Comparison of ENCODE assay signal across 8 mouse cellular contexts in genomic region chr9:21184733-21185132, GRCm38 (mm10). TPM values are rescaled to one million over a fixed set of nuclear protein-coding genes. Genes with fewer than 3 reads are reported as not detected.
DNase-seq lines count a peak whose midpoint lies in the region; ATAC-seq and TF ChIP-seq lines count a peak whose summit lies in the region.

No protein-coding gene starts in this region.

- TF ChIP-seq EP300 in MEL (IDR thresholded peaks at IDR 0.05; ENCODE audit: low read depth in 1 of 2, low read length in 2 of 2): no peak

- peak overlapping the region; percentile 63 for H3K4me2 ChIP-seq in kidney, embryonic 16.5 days (replicated peaks; ENCODE audit: low read depth, low read length)
- no peak overlapping the region for H3K4me2 ChIP-seq in hindbrain, embryonic 11.5 days (replicated peaks; ENCODE audit: low read depth, low read length)
- H3K4me2 ChIP-seq in midbrain, embryonic 14.5 days (ENCODE audit: low read length): no peak overlapping the region
- no peak overlapping the region for H3K4me2 ChIP-seq in hindbrain, embryonic 16.5 days (ENCODE audit: low read length)

- no peak for TF ChIP-seq CTCF in MEL (IDR thresholded peaks at IDR 0.05 in 2 of 3, conservative IDR thresholded peaks at IDR 0.05 in 1 of 3; ENCODE audit: control insufficient read depth in 1 of 3, insufficient read depth in 1 of 3, low read depth in 2 of 3, low read length in 3 of 3, poor library complexity in 1 of 3, severe bottlenecking in 1 of 3)

- 19% methylated on average over 2 of the region's 2 CpGs for WGBS in kidney, embryonic 16.5 days
- 48% methylated on average over 2 of the region's 2 CpGs for WGBS in hindbrain, embryonic 11.5 days
- WGBS in midbrain, embryonic 14.5 days: 47% methylated on average over 2 of the region's 2 CpGs
- 34% methylated on average over 2 of the region's 2 CpGs for WGBS in hindbrain, embryonic 16.5 days

- TF ChIP-seq POLR2A in MEL (IDR thresholded peaks at IDR 0.05; ENCODE audit: control insufficient read depth in 1 of 2, insufficient read depth in 1 of 2, low read depth in 1 of 2, low read length in 2 of 2, poor library complexity in 1 of 2): no peak

- peaks cover 0 to 28% of the 10 kb centered on the region in 2 experiments; a peak in 2 of 4 replicates for H3K36me3 ChIP-seq in MEL (ENCODE audit: control insufficient read depth in 1 of 2, insufficient read depth in 2 of 2, low read length in 2 of 2)
- no peaks in the 10 kb centered on the region for H3K36me3 ChIP-seq in kidney, embryonic 16.5 days (ENCODE audit: insufficient read depth, low read length)
- H3K36me3 ChIP-seq in hindbrain, embryonic 11.5 days (ENCODE audit: control insufficient read depth, insufficient read depth, low read length): no peaks in the 10 kb centered on the region
- H3K36me3 ChIP-seq in midbrain, embryonic 14.5 days (ENCODE audit: control insufficient read depth, insufficient read depth, low read length): no peaks in the 10 kb centered on the region
- no peaks in the 10 kb centered on the region for H3K36me3 ChIP-seq in hindbrain, embryonic 16.5 days (ENCODE audit: control insufficient read depth, insufficient read depth, low read length)

- no peak for TF ChIP-seq RAD21 in MEL (IDR thresholded peaks at IDR 0.05; ENCODE audit: low read depth, low read length)

- ATAC-seq in kidney, embryonic 16.5 days (ENCODE audit: low FRiP score, low TSS enrichment): no peak
- ATAC-seq in hindbrain, embryonic 11.5 days (ENCODE audit: low FRiP score): no peak
- ATAC-seq in midbrain, embryonic 14.5 days (ENCODE audit: low FRiP score, low TSS enrichment): no peak
- no peak for ATAC-seq in hindbrain, embryonic 16.5 days

- H3K4me3 ChIP-seq in MEL (ENCODE audit: control insufficient read depth in 1 of 2, insufficient read depth in 1 of 2, low read depth in 2 of 2, low read length in 2 of 2): peak overlapping the region; percentile 65 to 81; a peak in 3 of 4 replicates
- peak overlapping the region; percentile 61 for H3K4me3 ChIP-seq in brown adipose tissue, adult 24 weeks (ENCODE audit: insufficient read depth, low read depth, low read length)
- peak overlapping the region; percentile 45; the same call in 1 of the 2 replicates for H3K4me3 ChIP-seq in kidney, embryonic 16.5 days (ENCODE audit: low read length)
- no peak overlapping the region for H3K4me3 ChIP-seq in hindbrain, embryonic 11.5 days (ENCODE audit: low read depth, low read length)
- H3K4me3 ChIP-seq in midbrain, embryonic 14.5 days (replicated peaks; ENCODE audit: low read depth, low read length): no peak overlapping the region
- no peak overlapping the region for H3K4me3 ChIP-seq in hindbrain, embryonic 16.5 days (ENCODE audit: low read length)

- DNase-seq in MEL (ENCODE audit: low read depth, low spot score): no peak
- peak; percentile 53 for DNase-seq in heart, adult 8-10 months (ENCODE audit: low spot score)
- no peak for DNase-seq in thymus, postnatal 4 days
- no peak for DNase-seq in hindbrain, embryonic 11.5 days (ENCODE audit: low spot score)
- no peak for DNase-seq in midbrain, embryonic 14.5 days

- no peaks in the 10 kb centered on the region for H3K9me3 ChIP-seq in MEL (replicated peaks; ENCODE audit: insufficient read depth, low read length)
- H3K9me3 ChIP-seq in kidney, embryonic 16.5 days (ENCODE audit: low read length): no peaks in the 10 kb centered on the region
- no peaks in the 10 kb centered on the region for H3K9me3 ChIP-seq in hindbrain, embryonic 11.5 days (ENCODE audit: control insufficient read depth, low read length)
- no peaks in the 10 kb centered on the region for H3K9me3 ChIP-seq in midbrain, embryonic 14.5 days (ENCODE audit: control insufficient read depth, low read length)
- no peaks in the 10 kb centered on the region for H3K9me3 ChIP-seq in hindbrain, embryonic 16.5 days (ENCODE audit: control insufficient read depth, low read length)

- peaks cover 9% of the 10 kb centered on the region for H3K79me2 ChIP-seq in MEL (ENCODE audit: control insufficient read depth, insufficient read depth, low read length, poor library complexity)

- peak overlapping the region; percentile 73 for H3K9ac ChIP-seq in MEL (ENCODE audit: control insufficient read depth, low read depth, low read length, poor library complexity, severe bottlenecking)
- no peak overlapping the region for H3K9ac ChIP-seq in kidney, embryonic 16.5 days (replicated peaks; ENCODE audit: low read length)
- H3K9ac ChIP-seq in hindbrain, embryonic 11.5 days (ENCODE audit: low read depth, low read length): no peak overlapping the region
- no peak overlapping the region for H3K9ac ChIP-seq in midbrain, embryonic 14.5 days (replicated peaks; ENCODE audit: low read length)
- no peak overlapping the region for H3K9ac ChIP-seq in hindbrain, embryonic 16.5 days (ENCODE audit: low read depth, low read length)

- peaks cover 26 to 38% of the 10 kb centered on the region in 2 experiments for H3K4me1 ChIP-seq in MEL (ENCODE audit: control insufficient read depth in 1 of 2, insufficient read depth in 2 of 2, low read length in 2 of 2)
- peaks cover 5% of the 10 kb centered on the region; the same call in 1 of the 2 replicates for H3K4me1 ChIP-seq in brown adipose tissue, adult 24 weeks (ENCODE audit: control insufficient read depth, insufficient read depth, insufficient read length, low read length)
- peaks cover 29% of the 10 kb centered on the region for H3K4me1 ChIP-seq in kidney, embryonic 16.5 days (ENCODE audit: insufficient read depth, low read length)
- 0 out of 2 replicates have a peak, but pooled peaks cover 2% of the 10 kb centered on the region for H3K4me1 ChIP-seq in hindbrain, embryonic 11.5 days (replicated peaks; ENCODE audit: control insufficient read depth, insufficient read depth, low read length)
- no peaks in the 10 kb centered on the region for H3K4me1 ChIP-seq in midbrain, embryonic 14.5 days (ENCODE audit: control insufficient read depth, insufficient read depth, low read length)
- H3K4me1 ChIP-seq in hindbrain, embryonic 16.5 days (ENCODE audit: control insufficient read depth, insufficient read depth, low read depth, low read length): peaks cover 2% of the 10 kb centered on the region

- H3K27me3 ChIP-seq in MEL (ENCODE audit: control insufficient read depth in 1 of 2, insufficient read depth in 2 of 2, low read length in 2 of 2): no peaks in the 10 kb centered on the region
- no peaks in the 10 kb centered on the region for H3K27me3 ChIP-seq in kidney, embryonic 16.5 days (ENCODE audit: insufficient read depth, low read length)
- H3K27me3 ChIP-seq in hindbrain, embryonic 11.5 days (ENCODE audit: control insufficient read depth, insufficient read depth, low read length): peaks cover 18% of the 10 kb centered on the region
- H3K27me3 ChIP-seq in midbrain, embryonic 14.5 days (ENCODE audit: control insufficient read depth, insufficient read depth, low read length): peaks cover 19% of the 10 kb centered on the region
- H3K27me3 ChIP-seq in hindbrain, embryonic 16.5 days (replicated peaks; ENCODE audit: control insufficient read depth, insufficient read depth, low read length): peaks cover 26% of the 10 kb centered on the region

- no peak overlapping the region for H3K27ac ChIP-seq in MEL (ENCODE audit: control insufficient read depth, low read depth, low read length)
- peak overlapping the region; percentile 92 for H3K27ac ChIP-seq in brown adipose tissue, adult 24 weeks (replicated peaks; ENCODE audit: low read depth, low read length)
- no peak overlapping the region for H3K27ac ChIP-seq in kidney, embryonic 16.5 days (ENCODE audit: low read length)
- no peak overlapping the region for H3K27ac ChIP-seq in hindbrain, embryonic 11.5 days (ENCODE audit: low read depth, low read length)
- no peak overlapping the region for H3K27ac ChIP-seq in midbrain, embryonic 14.5 days (replicated peaks; ENCODE audit: low read depth, low read length)
- H3K27ac ChIP-seq in hindbrain, embryonic 16.5 days (ENCODE audit: low read depth, low read length): no peak overlapping the region

RNA-seq across cellular contexts. Expression of gene Pde4a, which starts 19.2 kb away (rescaled TPM):
- total RNA-seq in MEL (2012; rRNA removed): 13.8 and 16.6 TPM in 2 replicates
- 10 to 100 TPM; 45.6 to 53.9 TPM for polyA plus RNA-seq in MEL (2012; ENCODE audit: insufficient read depth in 1 of 2, insufficient read length in 2 of 2, low read depth in 1 of 2, low replicate concordance in 2 of 2, missing spikeins in 1 of 2)
- polyA plus RNA-seq in brown adipose tissue, adult 24 weeks (2012; ENCODE audit: insufficient read depth, insufficient read length, missing spikeins): 16.2 and 29.4 TPM in 2 replicates
- total RNA-seq in heart, adult 8-10 months (2022): 10 to 100 TPM; 48.5 to 75.4 (median 62.1) TPM
- polyA plus RNA-seq in kidney, embryonic 16.5 days (2015; fragmentation: Nextera tagmentation; extraction: Ambion mirVana): 14.3 and 15.3 TPM in 2 replicates
- 5.2 and 5.7 TPM in 2 replicates for polyA plus RNA-seq in hindbrain, embryonic 11.5 days (2014; fragmentation: Nextera tagmentation; extraction: Ambion mirVana)
- polyA plus RNA-seq in midbrain, embryonic 14.5 days (2014; fragmentation: Nextera tagmentation; extraction: Ambion mirVana): 28.4 and 32.3 TPM in 2 replicates
- polyA plus RNA-seq in hindbrain, embryonic 16.5 days (2015; fragmentation: Nextera tagmentation; extraction: Ambion mirVana): 47.7 and 50.5 TPM in 2 replicates

RNA-seq across cellular contexts. Expression of gene Cdc37, which starts 35.0 kb away (rescaled TPM):
- total RNA-seq in MEL (2012; rRNA removed): 751 and 779 TPM in 2 replicates
- 1,000 to 10,000 TPM in 1 of 2 experiments, 100 to 1,000 TPM in 1; 914 to 1,631 TPM for polyA plus RNA-seq in MEL (2012; ENCODE audit: insufficient read depth in 1 of 2, insufficient read length in 2 of 2, low read depth in 1 of 2, low replicate concordance in 2 of 2, missing spikeins in 1 of 2)
- polyA plus RNA-seq in brown adipose tissue, adult 24 weeks (2012; ENCODE audit: insufficient read depth, insufficient read length, missing spikeins): 70.4 and 78.0 TPM in 2 replicates
- 100 to 1,000 TPM; 138 to 170 (median 157) TPM for total RNA-seq in heart, adult 8-10 months (2022)
- 359 and 386 TPM in 2 replicates for polyA plus RNA-seq in kidney, embryonic 16.5 days (2015; fragmentation: Nextera tagmentation; extraction: Ambion mirVana)
- 306 and 307 TPM in 2 replicates for polyA plus RNA-seq in hindbrain, embryonic 11.5 days (2014; fragmentation: Nextera tagmentation; extraction: Ambion mirVana)
- polyA plus RNA-seq in midbrain, embryonic 14.5 days (2014; fragmentation: Nextera tagmentation; extraction: Ambion mirVana): 213 and 223 TPM in 2 replicates
- polyA plus RNA-seq in hindbrain, embryonic 16.5 days (2015; fragmentation: Nextera tagmentation; extraction: Ambion mirVana): 204 and 211 TPM in 2 replicates

RNA-seq across cellular contexts. Expression of gene Tyk2, which starts 53.7 kb away (rescaled TPM):
- total RNA-seq in MEL (2012; rRNA removed): 43.8 and 45.6 TPM in 2 replicates
- 10 to 100 TPM in 1 of 2 experiments, not detected in 1; 63.3 TPM for polyA plus RNA-seq in MEL (2012; ENCODE audit: insufficient read depth in 1 of 2, insufficient read length in 2 of 2, low read depth in 1 of 2, low replicate concordance in 2 of 2, missing spikeins in 1 of 2)
- 3.8 and 4.1 TPM in 2 replicates for polyA plus RNA-seq in brown adipose tissue, adult 24 weeks (2012; ENCODE audit: insufficient read depth, insufficient read length, missing spikeins)
- 1 to 10 TPM; 8.6 to 9.1 (median 8.7) TPM for total RNA-seq in heart, adult 8-10 months (2022)
- polyA plus RNA-seq in kidney, embryonic 16.5 days (2015; fragmentation: Nextera tagmentation; extraction: Ambion mirVana): 16.1 and 16.3 TPM in 2 replicates
- 6.9 and 8.0 TPM in 2 replicates for polyA plus RNA-seq in hindbrain, embryonic 11.5 days (2014; fragmentation: Nextera tagmentation; extraction: Ambion mirVana)
- polyA plus RNA-seq in midbrain, embryonic 14.5 days (2014; fragmentation: Nextera tagmentation; extraction: Ambion mirVana): 7.4 and 8.5 TPM in 2 replicates
- polyA plus RNA-seq in hindbrain, embryonic 16.5 days (2015; fragmentation: Nextera tagmentation; extraction: Ambion mirVana): 9.5 and 10.5 TPM in 2 replicates

RNA-seq across cellular contexts. Expression of gene Keap1, which starts 54.4 kb away (rescaled TPM):
- total RNA-seq in MEL (2012; rRNA removed): 168 and 174 TPM in 2 replicates
- polyA plus RNA-seq in MEL (2012; ENCODE audit: insufficient read depth in 1 of 2, insufficient read length in 2 of 2, low read depth in 1 of 2, low replicate concordance in 2 of 2, missing spikeins in 1 of 2): 100 to 1,000 TPM in 1 of 2 experiments, 10 to 100 TPM in 1; 67.5 to 171 TPM
- 24.6 and 25.5 TPM in 2 replicates for polyA plus RNA-seq in brown adipose tissue, adult 24 weeks (2012; ENCODE audit: insufficient read depth, insufficient read length, missing spikeins)
- 10 to 100 TPM; 43.6 to 52.1 (median 45.5) TPM for total RNA-seq in heart, adult 8-10 months (2022)
- 67.4 and 68.1 TPM in 2 replicates for polyA plus RNA-seq in kidney, embryonic 16.5 days (2015; fragmentation: Nextera tagmentation; extraction: Ambion mirVana)
- 23.6 and 23.7 TPM in 2 replicates for polyA plus RNA-seq in hindbrain, embryonic 11.5 days (2014; fragmentation: Nextera tagmentation; extraction: Ambion mirVana)
- polyA plus RNA-seq in midbrain, embryonic 14.5 days (2014; fragmentation: Nextera tagmentation; extraction: Ambion mirVana): 40.3 and 53.7 TPM in 2 replicates
- 71.5 and 72.0 TPM in 2 replicates for polyA plus RNA-seq in hindbrain, embryonic 16.5 days (2015; fragmentation: Nextera tagmentation; extraction: Ambion mirVana)

Comparison
In these comparisons a context has a peak if more than half of its experiments do, and no peak if none do; other contexts are left out.
1. H3K4me3 ChIP-seq: peak in MEL (2 of 2), brown adipose tissue, adult 24 weeks (single experiment) and kidney, embryonic 16.5 days (single experiment); none in hindbrain, embryonic 11.5 days (single experiment), midbrain, embryonic 14.5 days (single experiment) and hindbrain, embryonic 16.5 days (single experiment).